Mouse (Mus musculus) adipocyte (in vitro differentiated cells): ENCODE results near the gene Fam193a.

Experiments
- DNase-seq: peaks from one replicate; pipeline ENCODE4 v3.0.0-alpha.2; 2016; ENCODE audit warnings: low spot score

Fam193a gene

GRCm38 (mm10) chr5:34520458-34521209 lies 150.9 kb downstream of the Fam193a start:
- DNase-seq, result no peak

GRCm38 (mm10) chr5:34521337-34521736 lies 151.6 kb downstream of the Fam193a start:
- no peak for DNase-seq

- no peak for DNase-seq
These were observed 154.3 kb downstream of the Fam193a start for GRCm38 (mm10) chr5:34523958-34524485.

GRCm38 (mm10) chr5:34524511-34524910 lies 154.8 kb downstream of the Fam193a start:
- no peak for DNase-seq

- DNase-seq, result peak; percentile 91
These were observed 156.1 kb downstream of the Fam193a start, which contains the start of gene Sh3bp2 for GRCm38 (mm10) chr5:34525663-34526476. Sh3bp2 (plus strand) TSS chr5:34525838.

- no peak for DNase-seq
These were observed 156.7 kb downstream of the Fam193a start for GRCm38 (mm10) chr5:34526477-34526775.

- DNase-seq, result no peak
These were observed 157.6 kb downstream of the Fam193a start for GRCm38 (mm10) chr5:34527352-34527751.

- no peak for DNase-seq
These were observed 159.0 kb downstream of the Fam193a start for GRCm38 (mm10) chr5:34528724-34529123.

- no peak for DNase-seq
These were observed 160.4 kb downstream of the Fam193a start for GRCm38 (mm10) chr5:34530116-34530515.

GRCm38 (mm10) chr5:34530687-34531086 lies 161.0 kb downstream of the Fam193a start:
- peak; percentile 39 for DNase-seq

GRCm38 (mm10) chr5:34533066-34533465 lies 163.3 kb downstream of the Fam193a start:
- DNase-seq, result no peak

- DNase-seq, result peak; percentile 34
These were observed 164.1 kb downstream of the Fam193a start for GRCm38 (mm10) chr5:34533820-34534219.

GRCm38 (mm10) chr5:34534776-34535581 lies 165.2 kb downstream of the Fam193a start:
- DNase-seq, result peak; percentile 56

- DNase-seq, result no peak
These were observed 166.1 kb downstream of the Fam193a start for GRCm38 (mm10) chr5:34535831-34536230.
